Mouse (Mus musculus) lung, adult 2 months (tissue): ENCODE measurements around the gene Foxn3.

Experiments
- CTCF ChIP-seq: fragments of 200-500 bp; IDR thresholded peaks from 2 replicates; pipeline ENCODE4 v1.5.1; 2011; ENCODE audit warnings: mild to moderate bottlenecking, low read length, control low read depth; ENCODE audit not compliant: insufficient read depth
- POLR2A ChIP-seq: fragments of 200-500 bp; IDR thresholded peaks from 2 replicates; pipeline ENCODE4 v1.6.1; 2011; ENCODE audit warnings: low read depth, mild to moderate bottlenecking, control low read depth, low read length, borderline replicate concordance; ENCODE audit errors: extremely low read depth

GRCm38 (mm10) chr12:99498978-99499694, 64.2 kb downstream of the Foxn3 start:
- TF ChIP-seq CTCF (no peak), POLR2A (no peak)
